Mouse (Mus musculus) right cerebral cortex, postnatal 36 days (tissue): Measurements from ENCODE around the gene Hsd17b1.

Experiments
- DNase-seq, 2 experiments: peaks; one replicate each; pipeline ENCODE4 v3.0.0; 2022; ENCODE audit warnings: low spot score in 2 of 2, mixed read lengths in 1 of 2

The Hsd17b1 gene

GRCm38 (mm10) chr11:101078121-101078520 is at the start of gene Hsd17b1:
Gene Hsd17b1, plus strand, starts transcription at chr11:101078411.
- DNase-seq, result no peak

- no peak for DNase-seq
Observed at GRCm38 (mm10) chr11:101029320-101029719, 48.9 kb upstream of the Hsd17b1 start.

GRCm38 (mm10) chr11:101030136-101030807 is 47.9 kb upstream of the Hsd17b1 start:
- no peak for DNase-seq

- DNase-seq, result no peak
Observed at GRCm38 (mm10) chr11:101030808-101031156, 47.4 kb upstream of the Hsd17b1 start.

- no peak for DNase-seq
Observed at GRCm38 (mm10) chr11:101031470-101031869, 46.7 kb upstream of the Hsd17b1 start.

- no peak for DNase-seq
Observed at GRCm38 (mm10) chr11:101033856-101034500, 44.2 kb upstream of the Hsd17b1 start.

GRCm38 (mm10) chr11:101034614-101035327 is 43.4 kb upstream of the Hsd17b1 start:
- no peak for DNase-seq

- no peak for DNase-seq
Observed at GRCm38 (mm10) chr11:101035328-101035695, 42.9 kb upstream of the Hsd17b1 start.

GRCm38 (mm10) chr11:101037795-101038194 is 40.4 kb upstream of the Hsd17b1 start:
- no peak for DNase-seq

- DNase-seq, result no peak
Observed at GRCm38 (mm10) chr11:101045826-101046225, 32.4 kb upstream of the Hsd17b1 start.

GRCm38 (mm10) chr11:101046440-101046839 is 31.8 kb upstream of the Hsd17b1 start:
- no peak for DNase-seq

- DNase-seq, result no peak
Observed at GRCm38 (mm10) chr11:101047502-101047901, 30.7 kb upstream of the Hsd17b1 start.

GRCm38 (mm10) chr11:101050359-101050758 is 27.9 kb upstream of the Hsd17b1 start:
- no peak for DNase-seq

- peak in 1 of 2 experiments; percentile 53 for DNase-seq
Observed at GRCm38 (mm10) chr11:101051051-101051493, 27.1 kb upstream of the Hsd17b1 start.

- no peak for DNase-seq
Observed at GRCm38 (mm10) chr11:101051617-101052016, 26.6 kb upstream of the Hsd17b1 start.

- peak in 1 of 2 experiments; percentile 48 for DNase-seq
Observed at GRCm38 (mm10) chr11:101052751-101053473, 25.3 kb upstream of the Hsd17b1 start.

- no peak for DNase-seq
Observed at GRCm38 (mm10) chr11:101053974-101054373, 24.2 kb upstream of the Hsd17b1 start.

- no peak for DNase-seq
Observed at GRCm38 (mm10) chr11:101055418-101055817, 22.8 kb upstream of the Hsd17b1 start.

- no peak for DNase-seq
Observed at GRCm38 (mm10) chr11:101056885-101057284, 21.3 kb upstream of the Hsd17b1 start.

GRCm38 (mm10) chr11:101057860-101058259 is 20.4 kb upstream of the Hsd17b1 start:
- peak; percentile 59 to 71 for DNase-seq

GRCm38 (mm10) chr11:101058726-101059125 is 19.5 kb upstream of the Hsd17b1 start:
- DNase-seq, result no peak

GRCm38 (mm10) chr11:101059473-101059872 is 18.7 kb upstream of the Hsd17b1 start:
- DNase-seq, result no peak
